Mouse (Mus musculus): ENCODE results near the gene Depdc1b.

The Depdc1b gene

DNA sequence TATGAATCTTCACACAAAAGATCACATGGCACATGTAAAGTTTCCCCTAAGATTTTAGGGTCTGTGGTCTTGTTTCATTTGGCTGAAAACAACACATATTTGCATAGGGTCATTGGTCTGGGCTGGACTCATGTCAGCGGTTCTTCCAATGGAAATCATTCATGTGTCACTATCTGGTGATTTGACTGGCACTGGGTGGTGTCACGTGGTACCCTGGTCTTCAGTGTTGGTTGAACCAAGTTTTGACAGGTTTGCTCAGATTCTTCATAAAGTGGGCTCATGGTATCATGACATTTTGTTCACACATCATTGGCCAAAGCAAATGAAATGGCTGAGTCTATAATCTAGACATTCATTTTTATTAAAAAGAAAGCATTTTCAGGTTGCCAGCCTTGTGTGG, 1.3 kb downstream of the Depdc1b start:
- WGBS = 79% methylated on average over 2 of the region's 2 CpGs

- 98% methylated on average over 8 of the region's 8 CpGs for WGBS
Observed at GRCm38 (mm10) chr13:108319028-108319427, 2.9 kb downstream of the Depdc1b start.

GRCm38 (mm10) chr13:108320216-108320615, 4.1 kb downstream of the Depdc1b start:
- 91% methylated on average over 8 of the region's 8 CpGs for WGBS

DNA sequence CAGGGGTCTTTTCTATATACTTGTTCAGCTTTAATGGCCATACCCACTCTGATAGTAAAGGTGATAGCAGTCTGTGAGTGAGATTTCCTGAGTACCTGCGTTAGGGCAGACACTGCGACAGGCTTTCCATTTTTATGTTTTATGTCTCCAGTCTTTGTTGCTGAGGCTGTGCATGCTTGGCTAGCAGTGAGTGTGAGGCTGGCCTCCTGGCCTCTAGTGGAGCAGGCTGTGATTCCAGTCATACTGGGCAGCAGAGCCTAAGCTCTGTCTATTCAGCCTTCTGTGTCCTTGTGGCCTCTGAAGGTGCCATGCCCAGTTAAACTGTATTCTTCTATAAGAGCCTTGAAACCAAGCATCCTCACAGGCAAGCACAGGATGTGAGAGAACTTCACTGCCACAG, 6.3 kb downstream of the Depdc1b start:
- WGBS = 98% methylated on average over 2 of the region's 2 CpGs

DNA sequence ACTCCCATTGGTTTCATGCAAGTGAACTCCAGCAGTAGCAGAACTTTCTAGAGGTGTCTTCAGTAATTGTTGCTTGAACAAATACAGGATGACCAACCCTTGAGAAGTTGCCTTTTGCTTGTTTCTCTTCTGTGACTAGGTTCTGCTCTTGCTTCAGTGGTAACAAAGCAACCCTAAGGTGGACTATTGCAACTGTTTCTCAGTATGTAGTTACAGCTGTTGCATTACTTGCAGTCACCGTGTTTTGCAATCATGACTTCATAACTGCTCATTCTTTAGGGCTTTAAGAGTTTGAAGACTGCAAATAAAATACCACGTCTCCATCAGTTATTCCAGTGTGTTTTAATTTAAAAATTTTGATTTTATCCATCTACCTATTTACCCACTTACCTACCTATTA, 7.2 kb downstream of the Depdc1b start:
- 91% methylated on average over 2 of the region's 2 CpGs for WGBS

DNA sequence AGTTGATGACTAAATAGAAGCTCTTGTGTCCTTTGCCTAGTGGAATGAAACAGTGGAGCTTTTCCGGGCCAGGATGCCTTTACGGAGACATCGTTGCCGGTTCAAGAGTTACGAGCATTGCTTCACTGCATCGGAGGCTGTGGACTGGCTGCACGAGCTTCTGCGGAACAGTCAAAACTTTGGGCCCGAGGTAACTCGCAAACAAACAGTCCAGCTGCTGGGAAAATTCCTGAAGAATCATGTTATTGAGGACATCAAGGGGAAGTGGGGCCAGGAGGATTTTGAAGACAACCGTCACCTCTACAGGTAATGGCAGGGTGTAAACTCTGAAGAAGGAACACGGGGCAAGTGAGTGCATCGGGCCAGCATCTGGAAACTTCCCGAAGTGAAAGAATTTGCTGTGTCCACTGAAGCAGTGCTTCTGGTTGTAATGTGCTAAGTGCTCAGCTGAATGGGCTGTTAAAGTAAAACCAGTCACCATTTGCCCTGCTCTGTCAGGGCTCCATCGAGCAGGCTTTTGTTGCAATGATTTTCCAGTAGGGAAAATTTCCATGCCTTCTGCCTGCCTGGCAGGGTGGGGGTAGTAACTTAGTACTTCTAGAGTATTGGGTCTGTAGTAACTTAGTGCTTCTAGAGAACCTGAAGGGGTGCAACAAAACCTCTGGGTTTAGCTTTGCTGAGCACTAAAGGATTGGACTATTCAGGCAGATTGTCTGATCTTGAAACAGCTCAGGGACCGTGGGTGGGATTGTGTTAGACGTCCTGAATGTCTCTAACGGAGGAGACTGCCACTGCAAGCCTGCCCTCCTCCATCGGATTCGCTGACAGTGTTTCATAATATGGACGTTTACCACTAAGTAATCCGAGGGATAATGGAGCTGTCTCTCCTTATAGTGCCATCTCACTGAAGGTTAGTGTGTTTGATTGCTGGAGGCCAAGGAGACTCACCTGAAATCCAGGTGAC, 8.0 kb downstream of the Depdc1b start:
- WGBS = 87% methylated on average over 22 of the region's 22 CpGs

GRCm38 (mm10) chr13:108325871-108326270, 9.7 kb downstream of the Depdc1b start:
- WGBS = 89% methylated on average over 5 of the region's 5 CpGs

DNA sequence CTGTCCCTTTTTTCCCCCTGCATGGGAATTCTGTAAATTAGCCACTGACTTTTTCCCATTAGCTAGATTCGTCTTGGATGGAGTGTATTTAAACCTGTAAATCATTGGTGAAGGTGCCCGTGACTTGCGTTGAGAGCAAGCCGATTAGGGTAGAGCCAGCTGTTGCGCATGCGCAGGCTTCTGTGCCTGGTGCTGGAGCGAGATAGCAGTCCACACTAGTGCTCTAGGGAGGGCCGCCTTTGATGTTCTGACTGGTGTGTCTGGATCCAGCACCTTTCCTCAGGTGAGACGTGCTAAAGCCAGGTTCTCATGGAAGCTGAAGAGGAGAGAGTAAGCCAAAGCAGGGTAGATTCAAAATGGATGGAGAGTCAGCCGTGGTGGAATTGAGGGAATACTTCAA, 10.2 kb downstream of the Depdc1b start:
- 96% methylated on average over 10 of the region's 10 CpGs for WGBS

DNA sequence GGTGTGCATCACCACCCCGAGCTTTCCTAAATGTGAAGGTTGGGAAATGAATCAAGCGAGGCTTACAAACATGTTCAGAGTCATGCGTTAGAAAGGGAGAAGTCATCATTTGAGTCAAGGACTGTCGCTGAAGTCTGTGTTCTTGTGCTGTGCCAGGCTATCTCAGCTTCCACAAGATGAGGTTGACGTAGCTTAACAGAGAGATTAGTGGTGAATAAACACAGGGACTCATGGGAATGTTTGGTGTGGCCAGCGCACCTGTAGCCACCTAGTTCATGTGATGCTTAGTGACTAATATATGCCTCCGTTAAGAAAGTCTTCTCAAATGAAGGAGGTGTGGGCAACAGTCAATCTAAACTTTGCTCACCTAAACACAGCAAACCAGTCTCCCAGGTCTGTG, 10.9 kb downstream of the Depdc1b start:
- 96% methylated on average over 7 of the region's 7 CpGs for WGBS

DNA sequence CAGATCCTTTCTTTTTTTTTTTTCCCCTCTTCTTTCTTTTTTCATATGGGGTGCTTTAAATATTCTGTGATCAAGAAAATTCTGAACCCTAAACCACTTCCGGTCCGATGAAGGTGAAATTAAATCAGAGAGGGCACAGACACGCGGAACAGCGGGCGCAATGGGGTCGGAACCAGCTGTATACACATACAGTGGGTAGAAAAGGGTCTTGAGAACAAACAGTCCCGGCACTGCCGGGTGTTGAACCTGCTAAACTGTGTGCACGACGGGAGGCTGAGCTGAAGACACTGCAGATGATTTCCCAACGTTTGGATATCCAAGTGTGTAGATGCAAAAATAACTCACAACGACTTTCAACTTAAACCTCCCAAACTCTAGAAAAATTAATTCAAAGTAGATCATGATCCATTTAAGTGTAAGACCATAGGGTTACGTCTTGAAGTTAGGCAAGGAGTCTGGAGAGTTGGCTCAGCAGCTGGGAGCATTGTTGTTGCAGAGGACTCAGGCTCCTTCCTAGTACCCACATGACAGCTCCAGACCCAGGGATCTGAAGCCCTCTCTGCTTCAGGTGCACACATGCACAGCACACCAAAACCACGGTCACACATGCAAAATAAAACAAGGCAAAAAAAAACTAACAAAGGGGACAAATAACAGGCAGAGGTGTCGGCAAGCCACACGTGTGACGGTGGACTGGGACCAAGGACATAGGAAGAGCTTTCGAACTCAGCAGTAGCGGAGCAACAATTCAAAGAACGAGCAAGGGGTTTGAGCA, 12.5 kb downstream of the Depdc1b start:
- 91% methylated on average over 21 of the region's 21 CpGs for WGBS

DNA sequence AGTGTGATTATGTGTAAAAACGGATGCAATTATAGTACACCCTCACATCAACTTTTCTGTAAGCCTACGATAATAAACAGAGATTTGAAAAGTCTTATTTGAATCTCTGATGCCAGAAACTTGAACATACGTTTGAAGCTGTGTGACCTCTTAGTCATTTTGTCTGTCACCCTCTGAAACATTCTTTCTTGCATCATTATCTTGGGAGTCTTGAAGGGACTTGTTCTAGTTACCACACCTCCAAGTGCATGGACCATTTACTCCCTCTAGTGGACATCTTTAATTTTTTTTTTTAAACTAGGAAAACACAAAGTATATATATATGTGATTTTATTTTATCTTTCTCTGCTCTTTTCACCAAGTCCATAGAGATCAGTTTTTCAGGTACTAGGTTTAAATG, 13.6 kb downstream of the Depdc1b start:
- 38% methylated on average over 3 of the region's 3 CpGs for WGBS

DNA sequence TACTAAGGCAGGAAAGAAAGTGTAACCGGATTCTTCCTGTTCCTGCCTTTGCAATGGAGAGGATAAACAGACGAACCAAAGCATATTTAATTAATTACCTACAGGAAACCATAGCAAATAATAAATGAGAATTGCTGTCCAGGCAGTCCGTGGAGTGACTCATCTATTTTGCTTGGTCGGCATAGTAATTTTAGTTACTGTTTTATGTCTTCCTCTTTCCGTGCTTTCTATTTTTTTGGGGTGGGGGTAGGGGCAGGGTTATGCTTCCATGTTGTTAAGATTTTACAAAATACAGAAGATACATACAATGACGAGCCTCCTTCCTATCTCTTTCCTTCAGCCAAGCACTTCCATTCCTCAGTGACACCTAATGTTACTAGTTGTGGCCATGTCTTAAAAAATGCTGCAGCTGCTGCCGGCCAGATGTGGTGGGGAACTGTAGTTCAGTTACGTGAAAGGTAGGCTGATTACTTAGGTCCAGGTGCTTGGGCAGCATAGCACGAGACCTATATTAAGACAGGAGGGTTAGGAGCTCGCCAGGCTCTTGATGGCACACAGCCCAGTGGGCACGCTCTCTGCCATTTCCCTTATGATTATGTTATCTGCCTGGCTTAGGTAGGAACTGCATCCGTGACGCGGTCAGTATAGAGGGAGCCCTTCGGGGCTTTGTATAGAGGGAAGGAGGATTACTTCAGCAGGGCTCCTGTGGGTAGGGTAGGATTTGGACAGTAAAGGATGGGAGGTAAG, 19.3 kb downstream of the Depdc1b start:
- 82% methylated on average over 15 of the region's 15 CpGs for WGBS

DNA sequence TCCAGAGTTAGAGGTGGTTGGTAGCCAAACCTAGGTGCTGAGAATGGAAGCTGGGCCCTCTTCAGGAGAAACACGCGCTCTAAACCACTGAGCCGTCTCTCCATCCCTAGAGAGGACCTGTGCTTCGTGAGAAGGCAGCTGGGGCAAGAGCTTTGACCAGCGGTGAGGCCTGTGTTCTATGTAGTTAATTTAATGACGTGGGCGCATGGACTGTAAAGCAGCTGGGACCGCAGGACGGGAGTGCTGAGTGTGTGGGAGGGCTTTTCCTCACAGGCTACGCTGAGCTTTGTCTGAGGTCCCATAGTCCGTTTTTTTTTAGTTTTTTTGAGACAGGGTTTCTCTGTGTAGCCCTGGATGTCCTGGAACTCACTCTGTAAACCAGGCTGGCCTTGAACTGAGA, 20.1 kb downstream of the Depdc1b start:
- 88% methylated on average over 11 of the region's 11 CpGs for WGBS

GRCm38 (mm10) chr13:108337340-108337739, 21.2 kb downstream of the Depdc1b start:
- 95% methylated on average over 6 of the region's 6 CpGs for WGBS

GRCm38 (mm10) chr13:108338076-108338836, 22.1 kb downstream of the Depdc1b start:
- 67% methylated on average over 7 of the region's 7 CpGs for WGBS

DNA sequence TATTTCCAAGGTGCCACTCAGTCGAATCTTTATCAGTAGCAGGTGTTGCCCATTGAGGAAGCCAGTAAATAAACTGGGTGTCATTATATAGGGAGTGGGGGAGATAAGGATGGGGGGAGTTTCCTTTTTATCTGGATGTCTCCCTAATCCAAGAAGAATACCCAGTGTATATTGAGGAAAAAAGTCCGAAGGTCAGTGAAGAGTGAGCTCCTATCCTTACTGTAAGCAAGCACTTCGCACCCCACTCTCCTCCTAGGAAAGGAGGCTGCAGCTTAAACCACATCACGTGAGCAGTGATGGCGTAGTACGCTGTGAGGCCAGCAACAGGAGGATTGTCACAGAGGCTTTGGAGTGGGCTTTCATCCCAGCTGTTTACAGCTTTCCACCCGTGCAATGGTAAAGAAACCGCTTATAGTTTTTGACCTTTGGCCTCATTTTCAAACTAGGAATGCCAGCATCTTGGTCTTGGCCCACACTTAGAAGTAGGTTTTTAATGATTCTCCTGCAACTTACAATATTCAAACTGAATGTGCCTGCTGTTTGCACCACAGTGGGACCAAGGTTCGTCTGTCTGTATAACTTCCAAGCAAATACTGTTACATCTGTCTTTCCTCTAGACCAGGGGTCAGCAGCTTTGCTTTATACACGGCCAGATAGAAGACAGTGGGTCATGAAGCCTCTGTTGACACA, 23.9 kb downstream of the Depdc1b start:
- 94% methylated on average over 10 of the region's 10 CpGs for WGBS

DNA sequence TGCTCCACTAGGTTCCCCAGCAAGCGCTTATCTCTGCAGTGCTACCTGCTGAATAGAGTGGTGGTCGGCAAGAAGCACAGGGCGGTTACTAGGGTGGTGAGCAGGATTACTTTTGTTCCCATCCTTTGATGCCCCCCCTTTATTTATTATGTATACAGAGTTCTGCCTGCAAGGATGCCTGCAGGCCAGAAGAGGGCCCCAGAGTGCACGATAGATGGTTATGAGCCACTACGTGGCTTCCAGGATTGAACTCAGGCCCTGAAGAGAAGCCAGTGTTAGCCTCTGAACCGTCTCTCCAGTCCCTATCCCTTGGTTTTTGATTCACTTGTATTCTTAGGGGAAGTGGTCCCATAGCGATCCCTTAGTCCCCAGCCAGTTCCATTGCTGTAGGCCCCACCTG, 25.5 kb downstream of the Depdc1b start:
- 76% methylated on average over 7 of the region's 7 CpGs for WGBS

DNA sequence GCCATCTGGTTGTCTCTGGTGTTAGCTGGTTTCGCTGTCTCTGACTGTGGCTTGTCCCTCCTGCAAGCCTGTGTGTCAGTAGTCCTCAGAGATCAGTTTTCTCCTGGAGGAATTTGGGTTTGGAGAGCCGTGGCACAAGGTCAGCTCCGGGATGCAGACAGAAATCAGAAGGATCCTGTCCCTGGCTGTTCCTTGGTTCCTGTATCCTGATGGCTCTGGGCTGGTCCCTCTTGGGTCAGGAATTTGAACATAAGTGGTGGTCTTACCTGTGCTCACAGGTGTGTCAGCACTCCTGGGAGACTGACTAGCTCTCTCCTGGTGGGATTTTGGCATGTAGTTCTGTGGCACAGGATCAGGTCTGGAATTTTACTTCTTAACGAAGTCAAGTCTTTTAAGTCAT, 29.6 kb downstream of the Depdc1b start:
- 92% methylated on average over 4 of the region's 4 CpGs for WGBS

DNA sequence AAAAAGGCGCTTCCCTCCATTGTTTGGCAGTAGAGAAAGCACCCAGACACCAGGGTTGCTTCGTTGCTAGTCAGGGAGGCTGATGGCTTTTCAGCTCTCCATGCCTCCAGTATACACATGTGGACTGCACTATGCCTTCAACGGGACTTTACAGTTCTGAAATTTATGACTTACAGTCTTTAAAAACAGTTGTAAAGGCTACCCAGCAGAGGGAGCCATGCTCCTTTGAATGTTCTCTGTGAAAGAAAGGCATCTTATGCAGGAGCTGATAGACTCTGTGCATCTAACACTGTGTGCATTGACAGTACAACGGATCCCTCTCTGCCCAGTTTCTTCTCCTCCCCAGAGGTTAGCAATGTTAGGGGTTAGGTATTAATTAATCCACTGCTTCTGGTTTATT, 30.9 kb downstream of the Depdc1b start:
- WGBS = 40% methylated on average over 4 of the region's 4 CpGs

GRCm38 (mm10) chr13:108349624-108350023, 33.5 kb downstream of the Depdc1b start:
- WGBS = 33% methylated on average over 5 of the region's 5 CpGs

- WGBS = 68% methylated on average over 5 of the region's 5 CpGs
Observed at GRCm38 (mm10) chr13:108353781-108354180, 37.6 kb downstream of the Depdc1b start.

All from cerebral cortex, adult 2 months (tissue).